Mouse (Mus musculus) cerebellum, adult 11 months (tissue): ENCODE measurements at regions not wholly inside any gene's neighbourhood (a gene's known extent, or its start where the extent isn't known, plus 50 kb on each side); places are given as distances from the start of the nearest gene placed in this dataset.

Source experiments
- DNase-seq: peaks from one replicate; pipeline ENCODE4 v3.0.0; 2022

- no peak for DNase-seq
Measured at GRCm38 (mm10) chr13:115425610-115426562, 324.1 kb upstream of the Itga1 start.

GRCm38 (mm10) chr13:115423761-115424160 is 322.0 kb upstream of the Itga1 start:
- no peak for DNase-seq

GRCm38 (mm10) chr13:115421483-115421882 is 319.7 kb upstream of the Itga1 start:
- no peak for DNase-seq

- DNase-seq = no peak
Measured at GRCm38 (mm10) chr13:115417829-115418228, 316.1 kb upstream of the Itga1 start.

GRCm38 (mm10) chr13:115413721-115414531 is 312.2 kb upstream of the Itga1 start:
- no peak for DNase-seq

GRCm38 (mm10) chr13:115405916-115406315 is 304.2 kb upstream of the Itga1 start:
- DNase-seq = no peak

GRCm38 (mm10) chr13:115400706-115401215 is 299.0 kb upstream of the Itga1 start:
- DNase-seq = no peak

GRCm38 (mm10) chr13:115379682-115380081 is 277.9 kb upstream of the Itga1 start:
- no peak for DNase-seq

GRCm38 (mm10) chr13:115376180-115376880 is 274.6 kb upstream of the Itga1 start:
- DNase-seq = no peak

GRCm38 (mm10) chr13:115361457-115361856 is 259.7 kb upstream of the Itga1 start:
- DNase-seq = no peak

- DNase-seq = no peak
Measured at GRCm38 (mm10) chr13:115347022-115347398, 245.2 kb upstream of the Itga1 start.

- DNase-seq = no peak
Measured at GRCm38 (mm10) chr13:115346115-115347021, 244.6 kb upstream of the Itga1 start.

- no peak for DNase-seq
Measured at GRCm38 (mm10) chr13:115329000-115329960, 227.5 kb upstream of the Itga1 start.

- DNase-seq = no peak
Measured at GRCm38 (mm10) chr13:115326294-115326693, 224.5 kb upstream of the Itga1 start.

GRCm38 (mm10) chr13:115316681-115317080 is 214.9 kb upstream of the Itga1 start:
- DNase-seq = no peak

GRCm38 (mm10) chr13:115308586-115308985 is 206.8 kb upstream of the Itga1 start:
- no peak for DNase-seq

GRCm38 (mm10) chr13:115287371-115287770 is 185.6 kb upstream of the Itga1 start:
- DNase-seq = no peak

- no peak for DNase-seq
Measured at GRCm38 (mm10) chr13:115266164-115266563, 164.4 kb upstream of the Itga1 start.

GRCm38 (mm10) chr13:115257345-115257744 is 155.6 kb upstream of the Itga1 start:
- DNase-seq = no peak

GRCm38 (mm10) chr13:115252541-115252940 is 150.8 kb upstream of the Itga1 start:
- no peak for DNase-seq

- DNase-seq = no peak
Measured at GRCm38 (mm10) chr13:115231981-115232380, 130.2 kb upstream of the Itga1 start.
